Mouse (Mus musculus): ENCODE measurements around the gene E2f7. TPM values are rescaled to one million over a fixed set of nuclear protein-coding genes. Genes with fewer than 3 reads are reported as not detected.

E2f7 gene
- polyA plus RNA-seq, 1 experiment from 2014 or later: 15.8 TPM

DNA sequence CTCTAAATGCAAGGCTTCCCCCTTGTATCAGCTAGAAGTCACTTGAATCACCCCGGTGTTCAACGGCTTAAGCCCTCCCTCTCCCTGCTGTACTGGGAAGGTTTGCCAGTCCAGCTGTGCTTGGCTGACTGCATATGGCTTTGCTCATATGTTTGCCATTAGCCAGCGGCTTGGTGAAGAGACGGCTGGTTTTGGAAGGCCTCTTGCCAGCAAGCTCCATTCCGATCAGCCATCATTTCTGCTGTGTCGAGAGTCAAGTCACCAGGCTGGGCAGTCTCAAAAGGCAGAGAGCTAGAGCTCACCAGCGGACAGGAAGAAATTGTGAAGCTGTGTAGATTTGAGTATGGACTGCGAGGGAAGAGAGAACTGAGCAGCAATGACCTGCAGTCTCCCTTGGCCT, 61.2 kb downstream of the E2f7 start:
- 80% methylated on average over 8 of the region's 8 CpGs for WGBS
- H3K27me3 ChIP-seq (replicated peaks): no peaks in the 10 kb centered on the region

DNA sequence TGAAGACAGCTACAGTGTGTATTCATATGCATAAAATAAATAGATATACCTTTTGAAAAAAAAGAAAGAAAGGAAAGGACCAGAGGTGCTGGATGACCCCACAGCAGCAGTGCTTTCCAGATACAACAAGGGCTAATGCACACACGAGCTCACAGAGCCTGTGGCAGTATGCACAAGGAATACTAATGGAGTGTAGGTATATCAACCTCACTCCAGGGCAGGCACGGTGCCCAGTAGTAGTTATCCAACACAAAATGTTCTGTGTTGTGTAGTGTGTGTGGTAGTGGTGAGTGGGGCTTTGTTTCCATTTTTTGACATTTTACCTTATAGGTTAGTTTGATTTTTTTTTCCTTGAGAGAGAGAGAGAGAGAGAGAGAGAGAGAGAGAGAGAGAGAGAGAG, 65.3 kb downstream of the E2f7 start:
- no peak overlapping the region for H3K4me3 ChIP-seq
- WGBS: 80% methylated on average over 2 of the region's 2 CpGs
- no peaks in the 10 kb centered on the region for H3K36me3 ChIP-seq
- no peaks in the 10 kb centered on the region for H3K27me3 ChIP-seq (replicated peaks)
- peaks cover 6% of the 10 kb centered on the region for H3K4me1 ChIP-seq
- H3K9me3 ChIP-seq: no peaks in the 10 kb centered on the region
- no peak overlapping the region for H3K27ac ChIP-seq (replicated peaks)
- no peak overlapping the region for H3K9ac ChIP-seq
- no peak for ATAC-seq (ENCODE audit: extremely low read depth, insufficient number of reproducible peaks, low FRiP score, low TSS enrichment)
- H3K4me2 ChIP-seq: no peak overlapping the region

More for the DNA sequence above, 61.2 kb downstream of the E2f7 start:
- H3K27ac ChIP-seq (replicated peaks): no peak overlapping the region
- H3K4me1 ChIP-seq: peaks cover 10% of the 10 kb centered on the region
- no peaks in the 10 kb centered on the region for H3K36me3 ChIP-seq
- H3K9ac ChIP-seq: no peak overlapping the region
- no peak for ATAC-seq (ENCODE audit: extremely low read depth, insufficient number of reproducible peaks, low FRiP score, low TSS enrichment)
- H3K4me2 ChIP-seq: no peak overlapping the region
- H3K9me3 ChIP-seq: no peaks in the 10 kb centered on the region
- H3K4me3 ChIP-seq: no peak overlapping the region

DNA sequence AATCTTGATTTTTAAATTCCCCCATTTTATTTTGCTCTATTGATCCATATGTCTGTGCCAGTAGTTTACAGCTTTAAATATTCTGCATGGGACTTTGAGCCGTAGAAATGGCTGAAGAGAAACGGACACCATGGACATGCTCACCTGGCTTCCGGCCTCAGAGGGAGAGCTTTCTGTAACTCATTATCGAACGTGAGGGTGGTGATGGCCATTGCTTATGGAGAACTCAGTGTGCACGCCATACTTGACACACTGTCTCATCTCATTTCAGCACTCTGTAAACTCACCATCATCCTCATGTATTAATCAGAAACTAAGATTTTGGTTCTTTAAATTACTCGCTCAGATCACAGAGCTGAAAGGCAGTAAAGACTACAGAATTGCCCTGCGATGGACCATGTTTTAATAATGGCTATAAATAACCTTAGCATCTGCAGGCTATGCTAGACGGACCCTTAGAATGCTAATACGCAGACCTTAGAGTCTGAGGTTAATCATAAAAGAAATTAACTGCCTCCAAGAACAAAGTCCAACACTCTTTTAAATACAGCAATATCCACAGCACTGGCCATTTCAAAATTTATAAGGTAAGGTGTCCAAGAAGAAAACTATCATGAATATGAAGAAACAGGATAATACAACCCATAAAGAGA, 66.1 kb downstream of the E2f7 start:
- no peaks in the 10 kb centered on the region for H3K4me1 ChIP-seq
- no peak overlapping the region for H3K27ac ChIP-seq (replicated peaks)
- ATAC-seq (ENCODE audit: extremely low read depth, insufficient number of reproducible peaks, low FRiP score, low TSS enrichment): no peak
- H3K9me3 ChIP-seq: no peaks in the 10 kb centered on the region
- H3K27me3 ChIP-seq (replicated peaks): no peaks in the 10 kb centered on the region
- H3K4me3 ChIP-seq: no peak overlapping the region
- 72% methylated on average over 10 of the region's 10 CpGs for WGBS
- H3K9ac ChIP-seq: no peak overlapping the region
- H3K4me2 ChIP-seq: no peak overlapping the region
- H3K36me3 ChIP-seq: no peaks in the 10 kb centered on the region

DNA sequence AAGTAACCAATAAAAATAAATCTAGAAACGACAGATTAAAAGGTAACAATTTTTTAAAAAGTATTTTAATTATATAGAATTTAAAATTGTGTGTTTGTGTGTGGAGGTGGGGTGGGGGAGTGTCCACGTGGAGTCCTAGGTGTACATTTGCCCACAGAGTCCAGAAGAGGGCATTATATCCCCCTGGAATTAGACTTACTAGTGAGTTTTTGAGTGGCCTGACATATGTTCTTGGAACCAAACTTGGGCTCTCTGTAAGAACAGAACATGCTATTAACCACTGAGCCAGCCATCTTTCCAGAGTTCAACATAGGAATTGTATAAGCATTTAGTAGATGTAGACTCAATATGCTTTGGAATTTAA, 66.6 kb downstream of the E2f7 start:
- Histone ChIP-seq H3K36me3 (no peaks in the 10 kb centered on the region), H3K4me2 (no peak overlapping the region), H3K27ac (replicated peaks) (no peak overlapping the region), H3K9ac (no peak overlapping the region), H3K27me3 (replicated peaks) (no peaks in the 10 kb centered on the region), H3K9me3 (no peaks in the 10 kb centered on the region), H3K4me3 (no peak overlapping the region), H3K4me1 (no peaks in the 10 kb centered on the region)
- WGBS: 42% methylated on average over 2 of the region's 2 CpGs
- ATAC-seq (ENCODE audit: extremely low read depth, insufficient number of reproducible peaks, low FRiP score, low TSS enrichment): no peak

DNA sequence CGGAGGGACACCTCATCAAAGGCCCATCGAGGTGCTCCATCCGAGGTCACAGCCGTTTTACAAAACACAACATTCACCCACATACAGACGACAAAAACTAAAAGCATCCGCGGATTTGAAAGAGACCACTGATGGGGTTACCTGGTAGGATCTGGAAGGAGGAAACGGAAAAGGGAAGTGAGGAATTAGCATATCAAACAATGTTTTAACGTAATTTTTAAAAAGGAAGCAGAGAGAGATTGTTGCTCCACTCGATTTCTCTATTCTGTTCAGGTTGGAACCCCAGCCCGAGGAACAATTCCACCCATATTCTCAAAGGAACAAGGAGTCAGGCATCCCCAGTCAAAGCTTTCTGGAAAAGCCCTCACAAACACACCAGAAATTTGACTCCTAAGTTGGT, 75.9 kb downstream of the E2f7 start:
- no peaks in the 10 kb centered on the region for H3K36me3 ChIP-seq
- no peaks in the 10 kb centered on the region for H3K4me1 ChIP-seq
- 78% methylated on average over 11 of the region's 11 CpGs for WGBS
- H3K9me3 ChIP-seq: peaks cover 5% of the 10 kb centered on the region; the same call in 1 of the 2 replicates
- no peak for ATAC-seq (ENCODE audit: extremely low read depth, insufficient number of reproducible peaks, low FRiP score, low TSS enrichment)
- no peaks in the 10 kb centered on the region for H3K27me3 ChIP-seq (replicated peaks)
- no peak overlapping the region for H3K9ac ChIP-seq
- no peak overlapping the region for H3K4me3 ChIP-seq
- H3K4me2 ChIP-seq: no peak overlapping the region
- H3K27ac ChIP-seq (replicated peaks): no peak overlapping the region

DNA sequence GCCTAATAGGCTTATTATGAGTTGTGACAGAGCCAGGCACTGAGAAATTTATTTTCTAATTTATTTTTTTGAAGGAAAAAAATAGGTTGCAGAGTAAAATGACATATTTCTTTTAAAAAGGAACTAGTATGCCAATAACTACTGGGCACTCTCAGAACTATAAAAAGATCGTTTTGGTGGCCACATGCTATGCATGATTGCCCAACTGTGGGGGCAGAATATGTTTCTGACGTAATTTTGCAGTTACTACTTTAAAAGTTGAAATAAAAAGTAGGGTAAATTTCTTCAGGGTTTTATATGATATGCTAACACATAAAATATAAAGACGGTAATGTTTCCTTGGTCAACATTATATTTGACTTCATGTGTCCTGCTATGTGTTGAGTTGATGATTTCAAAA, 76.5 kb downstream of the E2f7 start:
- no peak overlapping the region for H3K4me3 ChIP-seq
- ATAC-seq (ENCODE audit: extremely low read depth, insufficient number of reproducible peaks, low FRiP score, low TSS enrichment): no peak
- no peaks in the 10 kb centered on the region for H3K36me3 ChIP-seq
- no peaks in the 10 kb centered on the region for H3K4me1 ChIP-seq
- H3K27ac ChIP-seq (replicated peaks): no peak overlapping the region
- H3K27me3 ChIP-seq (replicated peaks): no peaks in the 10 kb centered on the region
- H3K4me2 ChIP-seq: no peak overlapping the region
- WGBS: 81% methylated on average over 3 of the region's 3 CpGs
- no peak overlapping the region for H3K9ac ChIP-seq
- H3K9me3 ChIP-seq: peaks cover 5% of the 10 kb centered on the region; the same call in 1 of the 2 replicates

DNA sequence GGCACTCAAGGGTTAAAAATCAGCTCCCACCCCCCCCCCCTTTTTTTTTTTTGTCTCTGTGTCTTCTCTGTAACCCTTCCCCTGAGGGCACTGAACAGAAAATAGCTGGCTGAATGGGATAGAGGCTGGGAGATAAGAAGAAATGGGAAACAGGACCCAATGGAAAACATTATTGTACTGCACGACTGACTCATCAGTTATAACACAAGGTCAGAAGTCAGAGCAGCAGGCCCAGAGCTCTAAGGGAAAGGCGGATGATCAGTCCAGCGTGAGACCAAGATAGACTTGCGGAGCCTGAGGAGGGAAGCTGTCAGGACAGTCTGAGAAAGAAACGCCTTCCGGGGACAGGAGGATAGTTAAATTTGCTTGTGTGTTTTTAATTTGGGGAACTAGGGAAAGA, 87.1 kb downstream of the E2f7 start:
- no peak overlapping the region for H3K4me3 ChIP-seq
- no peaks in the 10 kb centered on the region for H3K27me3 ChIP-seq (replicated peaks)
- H3K4me2 ChIP-seq: no peak overlapping the region
- ATAC-seq (ENCODE audit: extremely low read depth, insufficient number of reproducible peaks, low FRiP score, low TSS enrichment): no peak
- 9% methylated on average over 6 of the region's 6 CpGs for WGBS
- no peaks in the 10 kb centered on the region for H3K36me3 ChIP-seq
- no peak overlapping the region for H3K9ac ChIP-seq
- peaks cover 12% of the 10 kb centered on the region for H3K4me1 ChIP-seq
- peak overlapping the region; percentile 68 for H3K27ac ChIP-seq (replicated peaks)
- H3K9me3 ChIP-seq: no peaks in the 10 kb centered on the region

DNA sequence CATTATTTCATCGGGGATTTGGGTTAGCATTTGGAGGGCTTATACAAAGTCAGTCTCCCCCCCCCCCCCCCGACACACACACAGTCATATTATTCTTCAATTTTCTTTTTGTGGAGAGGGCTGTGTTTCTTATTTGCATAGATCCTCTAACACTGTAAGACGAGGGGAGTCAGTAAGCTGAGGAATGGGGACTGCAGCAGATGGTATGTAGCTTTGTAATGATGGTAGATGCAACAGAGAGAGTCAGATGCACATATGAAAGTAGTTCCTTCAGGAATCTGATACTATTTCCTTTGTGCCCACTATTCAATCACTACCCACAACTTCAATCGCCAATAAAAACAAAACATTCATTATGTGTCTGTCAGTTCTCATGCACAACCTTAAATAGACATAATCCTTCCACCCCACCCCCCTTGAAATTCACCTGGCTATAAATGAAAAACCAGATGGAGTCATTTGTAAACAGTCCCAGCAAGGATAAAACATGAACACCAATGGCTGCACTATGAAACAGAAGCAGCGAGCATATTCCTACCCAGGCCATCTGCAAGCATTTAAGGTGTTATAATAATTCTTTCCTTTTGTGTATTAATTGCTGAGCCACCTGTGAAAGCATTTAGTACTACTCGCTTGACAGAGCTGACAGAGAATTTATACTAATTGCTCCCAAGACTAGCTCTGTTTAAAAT, 90.0 kb downstream of the E2f7 start:
- H3K9ac ChIP-seq: no peak overlapping the region
- H3K27me3 ChIP-seq (replicated peaks): no peaks in the 10 kb centered on the region
- H3K9me3 ChIP-seq: no peaks in the 10 kb centered on the region
- 70% methylated on average over 6 of the region's 6 CpGs for WGBS
- H3K4me3 ChIP-seq: no peak overlapping the region
- H3K4me1 ChIP-seq: peaks cover 12% of the 10 kb centered on the region
- no peak for ATAC-seq (ENCODE audit: extremely low read depth, insufficient number of reproducible peaks, low FRiP score, low TSS enrichment)
- no peak overlapping the region for H3K4me2 ChIP-seq
- no peaks in the 10 kb centered on the region for H3K36me3 ChIP-seq
- H3K27ac ChIP-seq (replicated peaks): no peak overlapping the region

Other genes with a start within 250 kb of the E2f7 start
- 377 and 414 TPM in 2 replicates for gene Csrp2, start 174.3 kb downstream of the E2f7 start, polyA plus RNA-seq (2015; fragmentation: Nextera tagmentation; extraction: Ambion mirVana)

Measured in heart, embryonic 13.5 days (tissue).